Mouse (Mus musculus): ENCODE measurements at regions not wholly inside any gene's neighbourhood (a gene's known extent, or its start where the extent isn't known, plus 50 kb on each side); places are given as distances from the start of the nearest gene placed in this dataset.

DNA sequence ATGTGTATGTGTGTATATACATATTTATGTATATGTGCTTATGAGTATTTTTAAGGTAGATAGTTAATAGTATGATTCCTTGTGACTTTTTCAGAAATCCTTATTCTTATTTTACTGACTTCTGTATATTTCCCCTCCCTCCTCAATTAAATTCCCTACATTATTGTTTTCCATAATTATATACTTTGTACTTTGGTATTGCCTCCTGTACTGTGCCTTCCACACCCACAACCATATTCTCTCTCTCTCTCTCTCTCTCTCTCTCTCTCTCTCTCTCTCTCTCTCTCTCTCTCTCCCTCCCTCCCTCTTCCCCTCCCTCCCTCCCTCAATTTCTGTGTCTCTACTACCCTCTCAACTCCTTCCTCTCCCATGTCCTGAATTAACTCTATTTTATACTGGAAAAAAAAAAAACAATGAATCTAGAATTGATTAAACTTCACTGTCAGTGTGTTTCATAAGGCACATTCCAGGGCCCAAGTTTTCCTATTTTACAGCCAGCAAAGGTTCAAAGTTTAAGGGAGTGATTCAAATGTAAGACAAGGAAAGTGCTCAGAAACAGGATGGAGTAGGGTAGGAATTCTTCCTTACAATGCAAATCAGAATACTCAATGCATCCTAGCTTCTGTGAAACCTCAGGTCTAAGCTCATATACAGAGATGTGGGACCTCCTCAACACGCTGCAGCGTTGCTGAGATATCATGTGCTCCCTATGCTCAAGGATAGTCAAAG is 911.9 kb downstream of the Speer2 start:
- DNase-seq (ENCODE audit: extremely low spot score in 1 of 2, low spot score in 2 of 2) = no peak
- intact Hi-C loops (cut with DNase I) = no loop called here

DNA sequence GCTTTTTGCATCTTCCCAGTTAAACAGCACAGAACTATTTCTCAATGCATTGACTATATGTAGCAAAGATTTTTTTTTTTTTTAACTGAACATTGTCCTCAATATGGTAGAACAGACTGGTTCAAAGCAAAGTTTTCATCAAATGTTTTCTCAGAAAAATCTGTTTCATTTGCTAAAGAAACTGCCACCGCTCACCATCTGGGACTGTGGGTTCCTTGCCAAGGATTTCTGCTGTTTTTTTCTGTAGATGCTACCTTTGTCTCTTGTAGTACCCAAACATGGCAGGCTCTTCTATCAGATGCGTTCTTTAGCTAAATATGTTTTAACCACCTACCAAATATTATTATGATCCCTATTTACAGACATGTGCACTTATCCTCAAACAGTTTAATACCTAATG is 952.7 kb downstream of the Speer2 start:
- intact Hi-C loops (cut with DNase I) = no loop called here
- peak; percentile 16 to 24 for DNase-seq (ENCODE audit: extremely low spot score in 1 of 2, low spot score in 2 of 2)

DNA sequence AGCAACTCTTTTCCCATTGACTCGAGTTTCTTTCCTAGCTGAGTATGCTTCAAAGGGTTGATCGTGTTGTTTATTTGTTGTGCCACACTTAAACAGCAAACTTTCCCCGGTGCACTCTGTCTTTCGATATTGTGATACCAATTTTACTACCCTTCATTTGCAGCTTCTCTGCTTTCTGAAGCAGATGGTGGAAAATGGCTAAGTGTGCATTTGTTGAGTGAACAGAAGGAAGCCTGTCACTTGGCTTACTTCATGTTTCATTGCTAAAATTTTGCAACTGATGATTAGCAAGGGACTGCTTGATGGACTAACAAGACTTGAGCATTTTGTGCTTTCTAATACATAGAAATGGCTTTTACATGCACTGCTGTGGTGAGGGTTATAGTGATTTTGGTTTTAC is 965.4 kb downstream of the Speer2 start:
- intact Hi-C loops (cut with DNase I) = no loop called here
- DNase-seq (ENCODE audit: extremely low spot score in 1 of 2, low spot score in 2 of 2) = no peak

DNA sequence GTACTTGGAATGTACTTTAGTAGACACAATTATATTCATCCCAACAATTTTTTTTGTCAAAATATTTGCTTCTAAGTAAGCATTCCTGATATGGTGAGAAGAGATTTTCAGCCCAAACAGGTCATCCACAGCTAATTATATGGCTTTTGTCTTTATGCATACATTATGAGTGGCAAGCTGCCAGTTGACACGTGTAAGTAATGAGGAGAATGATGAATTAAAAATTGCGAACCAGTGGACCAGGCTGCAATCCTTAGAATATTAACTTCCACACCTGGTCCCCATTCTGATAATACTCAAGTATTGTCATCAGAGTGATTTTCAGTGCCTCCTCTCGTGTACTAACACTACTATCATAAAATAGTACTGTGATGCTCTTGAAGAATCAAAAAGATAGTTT is 1014.8 kb downstream of the Speer2 start:
- no peak for DNase-seq (ENCODE audit: extremely low spot score in 1 of 2, low spot score in 2 of 2)
- intact Hi-C loops (cut with DNase I) = no loop called here

Data from left cerebral cortex, postnatal 10 days (tissue).